Mouse (Mus musculus) E14TG2a.4 (cell line): Measurements from ENCODE around the gene Tbx4.

Experiments used
- CTCF ChIP-seq: conservative IDR thresholded peaks from 2 replicates; pipeline ENCODE4 v1.5.1; 2014; ENCODE audit warnings: low read length
- NANOG ChIP-seq: IDR thresholded peaks from 2 replicates; pipeline ENCODE4 v1.6.1; 2014; ENCODE audit warnings: borderline replicate concordance, low read length, mixed read lengths
- POU5F1 ChIP-seq: IDR thresholded peaks from 2 replicates; pipeline ENCODE4 v1.6.1; 2014; ENCODE audit warnings: low read length, borderline replicate concordance

GRCm38 (mm10) chr11:85959837-85960236, 73.6 kb downstream of the Tbx4 start:
- no peak for TF ChIP-seq CTCF
- no peak for TF ChIP-seq NANOG
- TF ChIP-seq POU5F1, result no peak
